Mouse (Mus musculus) G1E (cell line): Measurements from ENCODE around the gene Lipe. TPM values are rescaled to one million over a fixed set of nuclear protein-coding genes. Genes with fewer than 3 reads are reported as not detected.

ENCODE experiments used
- ATAC-seq: 2 replicates; pipeline ENCODE4 v1.8.0; 2016; ENCODE audit warnings: mild to moderate bottlenecking; ENCODE audit not compliant: insufficient number of reproducible peaks, poor library complexity, low FRiP score, severe bottlenecking; ENCODE audit errors: extremely low read depth
- DNase-seq: peaks from one replicate; pipeline ENCODE4 v3.0.0; 2012; ENCODE audit warnings: low spot score
- H3K27me3 ChIP-seq: 2 replicates; pipeline ENCODE4 v1.6.1; 2012; ENCODE audit warnings: mild to moderate bottlenecking, low read length, inconsistent platforms; ENCODE audit not compliant: insufficient read depth
- H3K36me3 ChIP-seq: replicated peaks from 2 replicates; pipeline ENCODE3; 2012; ENCODE audit warnings: mild to moderate bottlenecking, inconsistent platforms
- H3K4me1 ChIP-seq: 2 replicates; pipeline ENCODE4 v1.6.1; 2012; ENCODE audit warnings: low read depth, low read length, inconsistent platforms, mixed read lengths; ENCODE audit not compliant: insufficient read depth
- H3K4me3 ChIP-seq: 2 replicates; pipeline ENCODE4 v1.5.1; 2012; ENCODE audit warnings: low read depth, mild to moderate bottlenecking, inconsistent platforms, low read length, moderate library complexity, mixed read lengths
- H3K9me3 ChIP-seq: replicated peaks from 2 replicates; pipeline ENCODE4 v1.6.1; 2012; ENCODE audit warnings: inconsistent platforms
- CTCF ChIP-seq: IDR thresholded peaks from 2 replicates; pipeline ENCODE4 v1.5.1; 2012; ENCODE audit warnings: low read depth, low read length, inconsistent platforms, mixed read lengths
- GATA1 ChIP-seq: IDR thresholded peaks from 2 replicates; pipeline ENCODE4 v1.6.1; 2012; ENCODE audit warnings: borderline replicate concordance, low read length, inconsistent platforms, mixed read lengths
- GATA2 ChIP-seq: IDR thresholded peaks from 2 replicates; pipeline ENCODE4 v1.6.1; 2012; ENCODE audit warnings: low read depth, low read length, inconsistent platforms, borderline replicate concordance
- POLR2AphosphoS5 ChIP-seq: IDR thresholded peaks from 2 replicates; pipeline ENCODE4 v1.6.1; 2012; ENCODE audit warnings: low read depth, low read length, inconsistent platforms; ENCODE audit not compliant: insufficient replicate concordance
- TAL1 ChIP-seq: conservative IDR thresholded peaks from 2 replicates; pipeline ENCODE4 v1.6.1; 2012; ENCODE audit warnings: low read depth, low read length, inconsistent platforms, mixed read lengths
- polyA plus RNA-seq: library from polyadenylated mRNA; stranded (reverse); fragments of >175 nt; gene quantifications from 2 replicates; pipeline ENCODE4 v1.2.3, GENCODE M21; 2012
- total RNA-seq, 2 experiments: library from RNA; stranded (forward) in 1 of 2; stranded (reverse) in 1 of 2; fragments of 200-1000 nt in 1 of 2; fragments of >200 nt in 1 of 2; fragmentation: Nextera tagmentation in 1 of 2; gene quantifications; 2 replicates each; pipeline ENCODE4 v1.2.3; 2014 to 2017

Lipe gene
- total and polyA plus RNA-seq, 3 experiments = 4.6 to 15.7 (median 6.1) TPM

DNA sequence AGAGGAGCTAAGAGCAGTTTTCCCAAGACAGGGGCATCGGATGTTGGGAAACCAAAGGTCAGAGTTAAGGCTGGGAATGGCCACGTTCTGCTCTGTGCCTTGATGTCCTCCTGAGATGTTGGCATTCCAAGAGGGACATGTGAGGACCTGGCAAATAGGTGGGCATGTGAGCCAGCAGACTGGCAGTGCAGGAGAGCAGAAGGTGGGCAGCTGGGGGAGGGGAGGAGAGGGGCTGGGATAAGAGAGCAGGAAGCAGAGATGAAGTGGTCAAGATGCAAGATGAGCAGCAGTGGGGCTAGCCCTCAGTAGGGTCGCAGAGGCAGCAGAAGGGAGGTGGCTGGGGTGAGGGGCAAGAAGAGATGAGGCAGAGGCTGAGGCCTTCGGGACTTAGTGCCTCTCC lies 14.6 kb downstream of the Lipe start:
- Histone ChIP-seq H3K4me3 (no peak overlapping the region), H3K36me3 (peaks cover 88% of the 10 kb centered on the region), H3K9me3 (no peaks in the 10 kb centered on the region), H3K4me1 (peaks cover 46% of the 10 kb centered on the region), H3K27me3 (no peaks in the 10 kb centered on the region)
- TF ChIP-seq CTCF = no peak
- no peak for TF ChIP-seq GATA2
- TF ChIP-seq TAL1 = no peak
- TF ChIP-seq POLR2AphosphoS5 = no peak
- TF ChIP-seq GATA1 = no peak
- no peak for ATAC-seq
- DNase-seq = no peak

GRCm38 (mm10) chr7:25383385-25383784 lies 15.1 kb downstream of the Lipe start:
- ATAC-seq (no peak), DNase-seq (no peak)
- TF ChIP-seq TAL1 = no peak
- TF ChIP-seq GATA2 = no peak
- Histone ChIP-seq H3K9me3 (no peaks in the 10 kb centered on the region), H3K4me1 (peaks cover 45% of the 10 kb centered on the region), H3K36me3 (peaks cover 85% of the 10 kb centered on the region), H3K27me3 (no peaks in the 10 kb centered on the region), H3K4me3 (no peak overlapping the region)

- H3K4me3 ChIP-seq = no peak overlapping the region
- H3K9me3 ChIP-seq = no peaks in the 10 kb centered on the region
- no peaks in the 10 kb centered on the region for H3K27me3 ChIP-seq
- TF ChIP-seq TAL1 (no peak), CTCF (no peak), GATA1 (no peak), GATA2 (no peak)
- no peak for DNase-seq
- no peak for ATAC-seq
- H3K4me1 ChIP-seq = peaks cover 36% of the 10 kb centered on the region
- H3K36me3 ChIP-seq = peaks cover 77% of the 10 kb centered on the region
Measured at GRCm38 (mm10) chr7:25382541-25382940, 16.0 kb downstream of the Lipe start.

DNA sequence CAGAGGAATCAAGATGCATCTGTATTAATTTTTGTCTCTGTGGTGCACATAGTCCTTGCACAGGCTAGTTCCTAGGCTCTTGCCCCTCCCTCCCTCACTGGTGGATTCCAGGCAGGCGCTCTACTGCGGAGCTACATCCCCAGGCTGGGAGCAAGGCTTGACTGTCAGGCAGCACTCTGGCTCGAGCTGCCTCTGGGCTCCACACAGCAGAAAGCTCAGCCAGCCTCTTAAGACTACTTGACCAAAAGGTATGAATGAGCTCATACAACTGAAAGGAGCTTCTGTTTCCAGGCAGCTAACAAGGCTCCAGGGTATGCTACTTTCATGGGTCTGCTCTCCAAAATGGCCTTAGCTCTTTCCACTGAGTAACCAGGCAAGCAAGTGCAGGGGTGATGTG lies 17.2 kb downstream of the Lipe start:
- Histone ChIP-seq H3K36me3 (peaks cover 71% of the 10 kb centered on the region), H3K4me1 (peaks cover 28% of the 10 kb centered on the region), H3K9me3 (no peaks in the 10 kb centered on the region), H3K27me3 (peaks cover 11% of the 10 kb centered on the region), H3K4me3 (no peak overlapping the region)
- TF ChIP-seq GATA1 = no peak
- TF ChIP-seq CTCF = no peak
- TF ChIP-seq POLR2AphosphoS5 = no peak
- TF ChIP-seq GATA2 = no peak
- TF ChIP-seq TAL1 = no peak
- ATAC-seq (no peak), DNase-seq (no peak)

DNA sequence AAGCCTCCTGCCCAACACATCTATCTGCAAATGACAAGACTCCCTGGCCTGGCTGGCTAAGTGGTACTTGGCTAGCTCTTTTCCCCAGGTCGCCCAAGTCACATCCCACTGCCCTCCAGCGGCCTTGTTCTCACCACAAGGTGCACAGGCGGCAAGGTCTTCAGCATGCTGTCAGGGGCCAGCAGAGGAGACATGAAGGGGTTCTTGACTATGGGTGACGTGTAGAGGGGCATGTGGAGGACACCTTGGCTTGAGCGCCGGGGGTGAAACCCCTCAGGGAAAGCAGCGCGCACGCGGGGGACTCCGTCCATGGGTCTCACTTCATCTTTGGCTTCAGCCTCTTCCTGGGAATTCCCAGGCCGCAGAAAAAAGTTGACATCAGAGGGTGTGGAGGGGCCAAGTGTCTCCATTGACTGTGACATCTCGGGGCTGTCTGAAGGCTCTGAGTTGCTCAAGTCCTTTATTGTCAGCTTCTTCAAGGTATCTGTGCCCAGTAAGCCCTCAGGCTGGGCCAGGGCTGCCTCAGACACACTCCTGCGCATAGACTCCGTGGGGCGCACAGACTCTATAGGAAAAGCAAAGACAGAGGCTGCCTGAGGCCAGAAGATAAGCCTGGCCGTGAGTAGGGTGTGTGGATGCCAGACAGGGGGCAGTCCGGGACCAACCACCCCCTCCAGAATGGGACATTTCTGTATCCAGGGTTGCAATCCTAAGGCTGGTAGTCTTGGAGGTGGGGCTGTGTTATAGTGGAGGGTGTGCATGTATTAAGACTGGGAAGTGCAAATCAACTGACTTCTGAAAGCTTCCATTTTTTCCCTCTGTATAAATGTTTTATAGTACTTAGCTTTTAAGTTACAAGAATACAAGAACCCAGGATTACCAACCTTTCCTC lies 17.9 kb downstream of the Lipe start:
- ATAC-seq = no peak
- peaks cover 15% of the 10 kb centered on the region for H3K27me3 ChIP-seq
- H3K4me3 ChIP-seq = no peak overlapping the region
- no peak for DNase-seq
- TF ChIP-seq TAL1 (no peak), GATA2 (no peak), GATA1 (no peak), POLR2AphosphoS5 (no peak), CTCF (no peak)
- peaks cover 22% of the 10 kb centered on the region for H3K4me1 ChIP-seq
- peaks cover 67% of the 10 kb centered on the region for H3K36me3 ChIP-seq
- H3K9me3 ChIP-seq = no peaks in the 10 kb centered on the region

GRCm38 (mm10) chr7:25379551-25380351 lies 18.8 kb downstream of the Lipe start:
- no peak for TF ChIP-seq GATA2
- no peak for TF ChIP-seq GATA1
- TF ChIP-seq TAL1 = no peak
- TF ChIP-seq CTCF = no peak
- TF ChIP-seq POLR2AphosphoS5 = no peak
- H3K27me3 ChIP-seq = peaks cover 21% of the 10 kb centered on the region
- ATAC-seq (no peak), DNase-seq (no peak)
- H3K4me3 ChIP-seq = no peak overlapping the region
- H3K9me3 ChIP-seq = no peaks in the 10 kb centered on the region
- H3K36me3 ChIP-seq = peaks cover 58% of the 10 kb centered on the region
- peaks cover 13% of the 10 kb centered on the region for H3K4me1 ChIP-seq
